Mouse (Mus musculus) stomach, postnatal 0 days (tissue): ENCODE results near the gene Sart3.

Experiments used
- CTCF ChIP-seq: IDR thresholded peaks from 2 replicates; pipeline ENCODE4 v1.5.1; 2016; ENCODE audit warnings: antibody characterized with exemption, low read depth, mild to moderate bottlenecking, moderate library complexity
- EP300 ChIP-seq: optimal IDR thresholded peaks from 2 replicates; pipeline ENCODE3; 2016; ENCODE audit warnings: antibody characterized with exemption

GRCm38 (mm10) chr5:113810111-113810510 lies 37.8 kb upstream of the Sart3 start:
- TF ChIP-seq EP300 (no peak), CTCF (no peak)
